Mouse (Mus musculus) erythroblast, embryonic 14.5 days (primary cell): ENCODE data around the gene Slc6a13.

Source experiments
- GATA1 ChIP-seq: IDR thresholded peaks from 2 replicates; pipeline ENCODE4 v1.6.1; 2012; ENCODE audit warnings: low read length, inconsistent platforms, mixed read lengths
- TAL1 ChIP-seq: IDR thresholded peaks from 3 replicates; pipeline ENCODE4 v1.6.1; 2012; ENCODE audit warnings: low read length, inconsistent platforms, mixed read lengths

GRCm38 (mm10) chr6:121376159-121376558 lies 76.1 kb downstream of the Slc6a13 start:
- TF ChIP-seq TAL1 (no peak), GATA1 (no peak)
